Comparison of ENCODE assay signal across 9 mouse cellular contexts in genomic region chr9:99632264-99632663, GRCm38 (mm10). TPM values are rescaled to one million over a fixed set of nuclear protein-coding genes. Genes with fewer than 3 reads are reported as not detected.
A peak's percentile ranks its signal among the peaks of the same experiment; 100 is the strongest.
DNase-seq lines count a peak whose midpoint lies in the region; ATAC-seq lines count a peak whose summit lies in the region.
"Had no signal": no experiment of that assay in that cellular context is flagged by ENCODE, and none has a peak within 500 bp of the region (broad histone marks: within the 10 kb centered on the region; RNA-seq: fewer than 3 reads in every experiment).

No protein-coding gene starts in this region.

- H3K27ac ChIP-seq in heart, embryonic 11.5 days (ENCODE audit: low read depth, low read length), result no peak overlapping the region
- H3K27ac ChIP-seq in embryonic facial prominence, embryonic 10.5 days (replicated peaks), result peak overlapping the region; percentile 55; the same call in 1 of the 2 replicates
- H3K27ac ChIP-seq in hindbrain, embryonic 15.5 days (replicated peaks), result peak overlapping the region; percentile 58

- H3K4me1 ChIP-seq in heart, embryonic 11.5 days (ENCODE audit: control insufficient read depth, insufficient read depth, low read length), result peaks cover 21% of the 10 kb centered on the region
- H3K4me1 ChIP-seq in embryonic facial prominence, embryonic 10.5 days, result peaks cover 35% of the 10 kb centered on the region
- peaks cover 33% of the 10 kb centered on the region for H3K4me1 ChIP-seq in hindbrain, embryonic 15.5 days (replicated peaks)

- H3K9ac ChIP-seq in heart, embryonic 11.5 days (ENCODE audit: low read depth, low read length), result no peak overlapping the region
- H3K9ac ChIP-seq in hindbrain, embryonic 15.5 days, result no peak overlapping the region

- H3K27me3 ChIP-seq in heart, embryonic 11.5 days (ENCODE audit: control insufficient read depth, insufficient read depth, low read length), result no peaks in the 10 kb centered on the region
- H3K27me3 ChIP-seq in embryonic facial prominence, embryonic 10.5 days (replicated peaks; ENCODE audit: low read depth, poor library complexity, severe bottlenecking), result no peaks in the 10 kb centered on the region
- no peaks in the 10 kb centered on the region for H3K27me3 ChIP-seq in hindbrain, embryonic 15.5 days

- ATAC-seq in heart, embryonic 11.5 days (replicated peaks; ENCODE audit: insufficient number of reproducible peaks, low FRiP score, low TSS enrichment), result no peak
- no peak for ATAC-seq in hindbrain, embryonic 15.5 days (ENCODE audit: low FRiP score, low read depth)
- no peak for ATAC-seq in CD4-positive, CD25-positive, alpha-beta regulatory T cell, adult 4 months
- no peak for ATAC-seq in erythroid progenitor cell, adult 5-6 weeks (replicated peaks; ENCODE audit: low FRiP score, poor library complexity, severe bottlenecking)

- H3K9me3 ChIP-seq in heart, embryonic 11.5 days (replicated peaks; ENCODE audit: control insufficient read depth, low read length), result no peaks in the 10 kb centered on the region
- H3K9me3 ChIP-seq in embryonic facial prominence, embryonic 10.5 days, result no peaks in the 10 kb centered on the region
- H3K9me3 ChIP-seq in hindbrain, embryonic 15.5 days, result no peaks in the 10 kb centered on the region
- H3K9me3 ChIP-seq: megakaryocyte, embryonic 14.5 days had no signal

- no peak for DNase-seq in heart, adult 8-10 months (ENCODE audit: low spot score)
- peak; percentile 10 for DNase-seq in embryonic facial prominence, embryonic 10.5 days (ENCODE audit: low spot score)
- DNase-seq in lung, postnatal 25 days (ENCODE audit: low spot score), result peak; percentile 21
- no peak for DNase-seq in cerebellum, adult 9-10 months

- peaks cover 15% of the 10 kb centered on the region for H3K36me3 ChIP-seq in heart, embryonic 11.5 days (ENCODE audit: control insufficient read depth, insufficient read depth, low read length)
- peaks cover 51% of the 10 kb centered on the region for H3K36me3 ChIP-seq in embryonic facial prominence, embryonic 10.5 days (replicated peaks)
- no peaks in the 10 kb centered on the region for H3K36me3 ChIP-seq in hindbrain, embryonic 15.5 days

- WGBS in heart, embryonic 11.5 days (ENCODE audit: insufficient replicate concordance), result 65% methylated on average over 8 of the region's 8 CpGs
- 56% methylated on average over 8 of the region's 8 CpGs for WGBS in embryonic facial prominence, embryonic 10.5 days
- WGBS in hindbrain, embryonic 15.5 days, result 18% methylated on average over 8 of the region's 8 CpGs

- H3K4me3 ChIP-seq in heart, embryonic 11.5 days (ENCODE audit: low read depth, low read length), result no peak overlapping the region
- H3K4me3 ChIP-seq in embryonic facial prominence, embryonic 10.5 days, result no peak overlapping the region
- H3K4me3 ChIP-seq in hindbrain, embryonic 15.5 days, result peak overlapping the region; percentile 16
- H3K4me3 ChIP-seq: megakaryocyte, embryonic 14.5 days had no signal

- H3K4me2 ChIP-seq in heart, embryonic 11.5 days, result peak overlapping the region; percentile 23; the same call in 1 of the 2 replicates
- peak overlapping the region; percentile 47 for H3K4me2 ChIP-seq in hindbrain, embryonic 15.5 days

RNA-seq across cellular contexts. Expression of gene Dzip1l, which starts 3.0 kb away (rescaled TPM):
- polyA plus RNA-seq in heart, embryonic 11.5 days (2014; fragmentation: Nextera tagmentation; extraction: Ambion mirVana), result 16.5 and 16.6 TPM in 2 replicates
- 1 to 10 TPM; 3.1 to 5.1 (median 4.0) TPM for total RNA-seq in heart, adult 8-10 months (2022)
- polyA plus RNA-seq in embryonic facial prominence, embryonic 10.5 days (2016; fragmentation: Nextera tagmentation; extraction: Ambion mirVana), result 25.9 and 27.8 TPM in 2 replicates
- polyA plus RNA-seq in hindbrain, embryonic 15.5 days (2015; fragmentation: Nextera tagmentation; extraction: Ambion mirVana), result 9.9 and 10.9 TPM in 2 replicates
- polyA plus RNA-seq in CD4-positive, CD25-positive, alpha-beta regulatory T cell, adult 4 months (2017; shearing (Covaris generic)), result not detected
- not detected in 2 replicates for total RNA-seq in erythroid progenitor cell, adult 5-6 weeks (2015; ENCODE audit: low replicate concordance)
- total RNA-seq in erythroid progenitor cell, adult 5-6 weeks (2017; ENCODE audit: low replicate concordance), result not detected in 2 replicates

RNA-seq across cellular contexts. Expression of gene A4gnt, which starts 20.0 kb away (rescaled TPM):
- not detected in 2 replicates for polyA plus RNA-seq in heart, embryonic 11.5 days (2014; fragmentation: Nextera tagmentation; extraction: Ambion mirVana)
- total RNA-seq in heart, adult 8-10 months (2022), result not detected
- polyA plus RNA-seq in embryonic facial prominence, embryonic 10.5 days (2016; fragmentation: Nextera tagmentation; extraction: Ambion mirVana), result not detected in 2 replicates
- not detected in 2 replicates for polyA plus RNA-seq in hindbrain, embryonic 15.5 days (2015; fragmentation: Nextera tagmentation; extraction: Ambion mirVana)
- polyA plus RNA-seq in CD4-positive, CD25-positive, alpha-beta regulatory T cell, adult 4 months (2017; shearing (Covaris generic)), result not detected
- not detected in 2 replicates for total RNA-seq in erythroid progenitor cell, adult 5-6 weeks (2015; ENCODE audit: low replicate concordance)
- total RNA-seq in erythroid progenitor cell, adult 5-6 weeks (2017; ENCODE audit: low replicate concordance), result not detected in 2 replicates

RNA-seq across cellular contexts. Expression of gene Dbr1, which starts 56.7 kb away (rescaled TPM):
- 20.0 and 22.0 TPM in 2 replicates for polyA plus RNA-seq in heart, embryonic 11.5 days (2014; fragmentation: Nextera tagmentation; extraction: Ambion mirVana)
- total RNA-seq in heart, adult 8-10 months (2022), result 1 to 10 TPM; 5.2 to 6.7 (median 5.6) TPM
- 42.7 and 43.2 TPM in 2 replicates for polyA plus RNA-seq in embryonic facial prominence, embryonic 10.5 days (2016; fragmentation: Nextera tagmentation; extraction: Ambion mirVana)
- polyA plus RNA-seq in hindbrain, embryonic 15.5 days (2015; fragmentation: Nextera tagmentation; extraction: Ambion mirVana), result 23.0 and 24.2 TPM in 2 replicates
- polyA plus RNA-seq in CD4-positive, CD25-positive, alpha-beta regulatory T cell, adult 4 months (2017; shearing (Covaris generic)), result 10 to 100 TPM; 30.3 to 30.7 TPM
- 7.5 and 11.5 TPM in 2 replicates for total RNA-seq in erythroid progenitor cell, adult 5-6 weeks (2015; ENCODE audit: low replicate concordance)
- 12.3 and 32.3 TPM in 2 replicates for total RNA-seq in erythroid progenitor cell, adult 5-6 weeks (2017; ENCODE audit: low replicate concordance)

Comparison
In these comparisons a context has a peak if more than half of its experiments do, and no peak if none do; other contexts are left out.
1. DNase-seq: peak in embryonic facial prominence, embryonic 10.5 days (single experiment) and lung, postnatal 25 days (single experiment); none in heart, adult 8-10 months (single experiment) and cerebellum, adult 9-10 months (single experiment).
2. RNA of gene Dzip1l, which starts 3.0 kb away (polyA plus RNA-seq): 25.9 to 27.8 TPM in embryonic facial prominence, embryonic 10.5 days, 16.5 to 16.6 TPM in heart, embryonic 11.5 days and 9.9 to 10.9 TPM in hindbrain, embryonic 15.5 days; not detected in CD4-positive, CD25-positive, alpha-beta regulatory T cell, adult 4 months; every median in the first group is over 10 times any median in the second.